Mouse (Mus musculus): Measurements from ENCODE around the gene Rpl7l1. TPM values are rescaled to one million over a fixed set of nuclear protein-coding genes. Genes with fewer than 3 reads are reported as not detected.

Gene Rpl7l1
- polyA plus RNA-seq, 1 experiment, result 74.3 TPM

DNA sequence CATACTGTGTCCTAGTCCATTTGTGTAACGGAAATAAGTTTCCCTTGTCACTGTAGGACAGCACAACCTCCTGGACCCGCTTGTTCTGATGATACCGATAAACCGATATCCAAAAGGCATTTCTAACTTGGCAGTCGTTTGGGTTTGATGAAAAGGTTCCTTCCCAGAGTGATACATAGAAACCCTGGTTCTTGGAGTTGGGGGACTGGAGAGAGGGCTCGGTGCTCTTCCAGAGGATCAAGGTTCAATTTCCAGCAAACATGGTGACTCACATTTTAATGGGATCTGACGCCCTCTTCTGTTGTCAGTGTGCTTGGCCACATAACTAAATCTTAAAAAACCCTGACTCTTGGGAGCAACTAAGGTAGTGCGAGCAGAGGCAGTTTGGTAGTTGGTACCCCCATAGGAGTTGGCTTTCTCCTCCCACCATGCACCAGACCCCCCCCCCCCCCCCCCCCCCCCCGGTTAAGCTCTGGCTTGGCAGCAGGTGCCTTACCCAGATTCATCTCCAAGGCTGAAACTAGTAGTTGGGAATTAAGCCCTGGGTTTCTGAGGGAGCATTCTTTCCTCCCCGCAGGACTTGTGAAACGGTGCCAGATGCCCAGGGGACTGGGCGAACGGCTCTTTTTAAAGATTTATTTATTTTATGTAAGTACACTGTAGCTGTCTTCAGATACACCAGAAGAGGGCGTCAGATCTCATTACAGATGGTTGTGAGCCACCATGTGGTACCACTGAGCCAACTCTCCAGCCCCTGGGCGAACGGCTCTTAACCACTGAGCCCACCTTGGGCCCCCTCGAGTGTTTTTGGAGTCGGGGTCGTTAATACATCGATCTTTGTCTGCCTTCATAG is 9.0 kb downstream of the Rpl7l1 start:
- Histone ChIP-seq H3K27me3 (ENCODE audit: control insufficient read depth, insufficient read depth, insufficient read length) (no peaks in the 10 kb centered on the region), H3K36me3 (ENCODE audit: control insufficient read depth, insufficient read depth) (peaks cover 29% of the 10 kb centered on the region)
- TF ChIP-seq POLR2A (IDR thresholded peaks at IDR 0.05; ENCODE audit: insufficient read length, low read depth) (no peak), MYOG (IDR thresholded peaks at IDR 0.05; ENCODE audit: control insufficient read depth in 1 of 3, insufficient read depth in 1 of 3, insufficient read length in 2 of 3, low read depth in 2 of 3) (no peak), CEBPB (IDR thresholded peaks at IDR 0.05; ENCODE audit: insufficient read depth, poor library complexity, severe bottlenecking) (no peak), MAX (IDR thresholded peaks at IDR 0.05; ENCODE audit: low read depth) (no peak), POLR2AphosphoS2 (IDR thresholded peaks at IDR 0.05; ENCODE audit: insufficient read length, low read depth) (peak; percentile 56), REST (IDR thresholded peaks at IDR 0.05; ENCODE audit: insufficient read depth, insufficient read length) (no peak)

DNA sequence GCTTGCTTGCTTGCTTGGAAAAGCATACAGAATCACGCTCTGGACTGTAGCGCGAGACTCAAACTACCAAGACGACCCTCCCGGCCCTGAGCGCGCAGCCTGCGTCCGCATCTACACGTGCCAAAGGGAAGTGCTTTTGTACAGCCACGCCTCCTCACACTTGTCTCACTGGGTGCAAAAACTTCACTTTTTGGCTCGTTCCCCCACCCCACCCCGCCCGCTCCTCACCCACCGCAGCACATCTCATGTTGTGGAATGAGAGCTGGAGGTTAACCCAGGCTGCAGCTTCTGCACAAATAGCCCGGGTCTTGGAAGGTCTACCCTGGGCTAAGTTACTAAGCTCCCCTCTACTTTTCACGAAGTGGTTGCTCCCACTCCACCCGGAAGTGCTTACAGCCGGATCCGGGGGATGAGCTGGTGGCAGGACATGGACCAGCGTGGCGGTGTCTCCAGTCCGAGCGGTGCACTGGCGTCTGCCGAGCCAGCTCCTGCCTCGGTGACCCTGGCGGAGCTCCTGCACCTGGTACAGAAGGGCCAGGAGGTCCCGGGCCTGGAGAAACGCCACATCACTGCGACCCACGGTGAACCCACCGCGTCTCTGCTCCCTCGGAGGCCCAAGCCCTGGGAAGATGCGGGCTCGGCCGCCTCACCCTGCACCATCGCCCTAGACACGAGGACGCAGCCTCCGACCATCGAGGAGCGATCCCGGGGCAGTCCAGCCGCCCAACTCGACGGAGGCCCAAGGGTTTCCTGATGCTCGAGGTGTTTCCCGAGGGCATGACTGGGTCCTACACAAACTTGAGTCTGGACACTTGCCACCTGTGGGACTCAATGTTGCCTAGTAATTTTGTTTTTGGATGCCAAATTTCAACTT is 9.8 kb downstream of the Rpl7l1 start, which contains the start of gene 2310039H08Rik:
Gene 2310039H08Rik, plus strand, starts transcription at position 232 of the 874 bp plus-strand sequence.
- H3K4me2 ChIP-seq (ENCODE audit: low read depth), result peak within 1 kb of the TSS; percentile 94
- H3K4me3 ChIP-seq, result peak within 1 kb of the TSS; percentile 91
- H3ac ChIP-seq (ENCODE audit: control insufficient read depth, insufficient read length), result peak within 1 kb of the TSS; percentile 29
- TF ChIP-seq REST (IDR thresholded peaks at IDR 0.05; ENCODE audit: insufficient read depth, insufficient read length) (no peak), CEBPB (IDR thresholded peaks at IDR 0.05; ENCODE audit: insufficient read depth, poor library complexity, severe bottlenecking) (no peak), SRF (IDR thresholded peaks at IDR 0.05; ENCODE audit: control insufficient read depth, insufficient read length, low read depth) (no peak), E2F4 (IDR thresholded peaks at IDR 0.05; ENCODE audit: insufficient read depth) (peak; percentile 1), MYOG (IDR thresholded peaks at IDR 0.05; ENCODE audit: control insufficient read depth in 1 of 3, insufficient read depth in 1 of 3, insufficient read length in 2 of 3, low read depth in 2 of 3) (no peak), POLR2AphosphoS2 (IDR thresholded peaks at IDR 0.05; ENCODE audit: insufficient read length, low read depth) (peak; percentile 93), TCF12 (IDR thresholded peaks at IDR 0.05; ENCODE audit: insufficient read depth, poor library complexity, severe bottlenecking) (no peak), MYOD1 (IDR thresholded peaks at IDR 0.05; ENCODE audit: control insufficient read depth in 1 of 3, insufficient read length in 2 of 3, low read depth in 2 of 3) (no peak), USF1 (IDR thresholded peaks at IDR 0.05; ENCODE audit: low read depth) (no peak), POLR2A (IDR thresholded peaks at IDR 0.05; ENCODE audit: insufficient read length, low read depth) (peak; percentile 81), MAX (IDR thresholded peaks at IDR 0.05; ENCODE audit: low read depth) (peak; percentile 81), TCF3 (IDR thresholded peaks at IDR 0.05; ENCODE audit: insufficient read length, low read depth) (no peak)
- H3K36me3 ChIP-seq (ENCODE audit: control insufficient read depth, insufficient read depth), result peaks cover 23% of the 10 kb centered on the region
- no peaks in the 10 kb centered on the region for H3K79me2 ChIP-seq (ENCODE audit: control insufficient read depth, insufficient read depth)
- H3K27me3 ChIP-seq (ENCODE audit: control insufficient read depth, insufficient read depth, insufficient read length), result no peaks in the 10 kb centered on the region

More for the DNA sequence above, 9.0 kb downstream of the Rpl7l1 start:
- Histone ChIP-seq H3K4me2 (ENCODE audit: low read depth) (peak overlapping the region; percentile 94), H3K79me2 (ENCODE audit: control insufficient read depth, insufficient read depth) (no peaks in the 10 kb centered on the region), H3ac (ENCODE audit: control insufficient read depth, insufficient read length) (peak overlapping the region; percentile 29), H3K4me3 (peak overlapping the region; percentile 91)

DNA sequence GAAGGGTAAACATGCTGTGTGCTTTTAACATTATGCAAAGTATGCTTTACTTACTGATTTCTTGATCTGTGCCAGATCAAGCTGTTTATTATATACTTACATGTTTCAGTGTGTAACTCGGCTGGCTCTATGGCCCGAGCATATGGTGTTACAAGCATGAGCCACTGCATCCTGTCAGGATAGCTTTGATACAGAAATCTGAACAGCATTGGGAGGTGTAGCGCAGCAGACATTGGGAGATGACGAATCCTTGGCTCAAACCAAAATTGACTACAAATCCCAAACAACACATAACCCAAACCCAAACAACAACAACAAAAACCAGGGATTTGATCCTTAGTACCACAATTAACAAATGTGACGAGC is 10.5 kb downstream of the Rpl7l1 start:
- TF ChIP-seq TCF3 (IDR thresholded peaks at IDR 0.05; ENCODE audit: insufficient read length, low read depth) (no peak), POLR2AphosphoS2 (IDR thresholded peaks at IDR 0.05; ENCODE audit: insufficient read length, low read depth) (no peak), POLR2A (IDR thresholded peaks at IDR 0.05; ENCODE audit: insufficient read length, low read depth) (no peak), SRF (IDR thresholded peaks at IDR 0.05; ENCODE audit: control insufficient read depth, insufficient read length, low read depth) (no peak), CEBPB (IDR thresholded peaks at IDR 0.05; ENCODE audit: insufficient read depth, poor library complexity, severe bottlenecking) (no peak), MYOD1 (IDR thresholded peaks at IDR 0.05; ENCODE audit: control insufficient read depth in 1 of 3, insufficient read length in 2 of 3, low read depth in 2 of 3) (no peak), USF1 (IDR thresholded peaks at IDR 0.05; ENCODE audit: low read depth) (no peak), E2F4 (IDR thresholded peaks at IDR 0.05; ENCODE audit: insufficient read depth) (no peak), TCF12 (IDR thresholded peaks at IDR 0.05; ENCODE audit: insufficient read depth, poor library complexity, severe bottlenecking) (no peak), REST (IDR thresholded peaks at IDR 0.05; ENCODE audit: insufficient read depth, insufficient read length) (no peak)
- Histone ChIP-seq H3K4me3 (peak overlapping the region; percentile 91), H3K4me2 (ENCODE audit: low read depth) (peak overlapping the region; percentile 94), H3K79me2 (ENCODE audit: control insufficient read depth, insufficient read depth) (no peaks in the 10 kb centered on the region), H3ac (ENCODE audit: control insufficient read depth, insufficient read length) (peak overlapping the region; percentile 29), H3K36me3 (ENCODE audit: control insufficient read depth, insufficient read depth) (peaks cover 17% of the 10 kb centered on the region), H3K27me3 (ENCODE audit: control insufficient read depth, insufficient read depth, insufficient read length) (no peaks in the 10 kb centered on the region)

GRCm38 (mm10) chr17:46771616-46772015 is 10.9 kb downstream of the Rpl7l1 start:
- H3K27me3 ChIP-seq (ENCODE audit: control insufficient read depth, insufficient read depth, insufficient read length), result no peaks in the 10 kb centered on the region
- TF ChIP-seq SRF (IDR thresholded peaks at IDR 0.05; ENCODE audit: control insufficient read depth, insufficient read length, low read depth) (no peak), TCF12 (IDR thresholded peaks at IDR 0.05; ENCODE audit: insufficient read depth, poor library complexity, severe bottlenecking) (no peak), E2F4 (IDR thresholded peaks at IDR 0.05; ENCODE audit: insufficient read depth) (no peak), CEBPB (IDR thresholded peaks at IDR 0.05; ENCODE audit: insufficient read depth, poor library complexity, severe bottlenecking) (no peak), MAX (IDR thresholded peaks at IDR 0.05; ENCODE audit: low read depth) (no peak), USF1 (IDR thresholded peaks at IDR 0.05; ENCODE audit: low read depth) (no peak), TCF3 (IDR thresholded peaks at IDR 0.05; ENCODE audit: insufficient read length, low read depth) (no peak), REST (IDR thresholded peaks at IDR 0.05; ENCODE audit: insufficient read depth, insufficient read length) (no peak), MYOD1 (IDR thresholded peaks at IDR 0.05; ENCODE audit: control insufficient read depth in 1 of 3, insufficient read length in 2 of 3, low read depth in 2 of 3) (no peak), POLR2AphosphoS2 (IDR thresholded peaks at IDR 0.05; ENCODE audit: insufficient read length, low read depth) (no peak), POLR2A (IDR thresholded peaks at IDR 0.05; ENCODE audit: insufficient read length, low read depth) (no peak), MYOG (IDR thresholded peaks at IDR 0.05; ENCODE audit: control insufficient read depth in 1 of 3, insufficient read depth in 1 of 3, insufficient read length in 2 of 3, low read depth in 2 of 3) (no peak)
- peak overlapping the region; percentile 91 for H3K4me3 ChIP-seq
- no peaks in the 10 kb centered on the region for H3K79me2 ChIP-seq (ENCODE audit: control insufficient read depth, insufficient read depth)
- H3K4me2 ChIP-seq (ENCODE audit: low read depth), result peak overlapping the region; percentile 94
- peaks cover 15% of the 10 kb centered on the region for H3K36me3 ChIP-seq (ENCODE audit: control insufficient read depth, insufficient read depth)
- H3ac ChIP-seq (ENCODE audit: control insufficient read depth, insufficient read length), result no peak overlapping the region
